Mouse (Mus musculus) liver, adult 10 weeks (tissue): ENCODE results near the gene Bpifa3. TPM values are rescaled to one million over a fixed set of nuclear protein-coding genes. Genes with fewer than 3 reads are reported as not detected.

Experiments used
- polyA plus RNA-seq: library from polyadenylated mRNA; stranded (reverse); fragments of 350-450 nt; fragmentation: Illumina TruSeq; extraction: RNeasy Lipid Tissue Mini Kit (QIAGEN cat#74804); gene quantifications from one replicate; pipeline ENCODE4 v1.2.3, GENCODE M21; 2014; ENCODE audit warnings: low read depth, low replicate concordance

Bpifa3 gene
- not detected for polyA plus RNA-seq

GRCm38 (mm10) chr2:154130120-154130519 is at the start of gene Bpifa3:
Bpifa3 (plus strand) TSS chr2:154130336.

GRCm38 (mm10) chr2:154142580-154142979 is 12.4 kb downstream of the Bpifa3 start, which contains the start of gene Bpifa1:
Bpifa1 (plus strand) TSS chr2:154142880.

GRCm38 (mm10) chr2:154162307-154162706 is 32.2 kb downstream of the Bpifa3 start, which contains the start of gene Bpifa5:
Bpifa5 (plus strand) TSS chr2:154162607.

Other genes starting within 250 kb of the Bpifa3 start
- gene Bpifb6, start 229.9 kb upstream of the Bpifa3 start, polyA plus RNA-seq: not detected
- gene Bpifb3, start 212.1 kb upstream of the Bpifa3 start, polyA plus RNA-seq: not detected
- gene Bpifb4, start 192.1 kb upstream of the Bpifa3 start, polyA plus RNA-seq: not detected
- not detected for gene Bpifa6, start 155.4 kb upstream of the Bpifa3 start, polyA plus RNA-seq
- gene Bpifa2, start 122.1 kb upstream of the Bpifa3 start, polyA plus RNA-seq: not detected
- gene Bpifa1, start 12.5 kb downstream of the Bpifa3 start, polyA plus RNA-seq: not detected
- not detected for gene Bpifa5, start 32.3 kb downstream of the Bpifa3 start, polyA plus RNA-seq
- gene Bpifb1, start 60.5 kb downstream of the Bpifa3 start, polyA plus RNA-seq: not detected
- not detected for gene Bpifb5, start 93.4 kb downstream of the Bpifa3 start, polyA plus RNA-seq
- not detected for gene Bpifb9a, start 127.5 kb downstream of the Bpifa3 start, polyA plus RNA-seq
- gene Bpifb9b, start 176.9 kb downstream of the Bpifa3 start, polyA plus RNA-seq: not detected
- gene Cdk5rap1, start 242.7 kb downstream of the Bpifa3 start, polyA plus RNA-seq: 11.8 TPM